Mouse (Mus musculus): Measurements from ENCODE around the gene Phkg2. TPM values are rescaled to one million over a fixed set of nuclear protein-coding genes. Genes with fewer than 3 reads are reported as not detected.

The Phkg2 gene
- polyA plus RNA-seq, 1 experiment: 53.6 TPM

DNA sequence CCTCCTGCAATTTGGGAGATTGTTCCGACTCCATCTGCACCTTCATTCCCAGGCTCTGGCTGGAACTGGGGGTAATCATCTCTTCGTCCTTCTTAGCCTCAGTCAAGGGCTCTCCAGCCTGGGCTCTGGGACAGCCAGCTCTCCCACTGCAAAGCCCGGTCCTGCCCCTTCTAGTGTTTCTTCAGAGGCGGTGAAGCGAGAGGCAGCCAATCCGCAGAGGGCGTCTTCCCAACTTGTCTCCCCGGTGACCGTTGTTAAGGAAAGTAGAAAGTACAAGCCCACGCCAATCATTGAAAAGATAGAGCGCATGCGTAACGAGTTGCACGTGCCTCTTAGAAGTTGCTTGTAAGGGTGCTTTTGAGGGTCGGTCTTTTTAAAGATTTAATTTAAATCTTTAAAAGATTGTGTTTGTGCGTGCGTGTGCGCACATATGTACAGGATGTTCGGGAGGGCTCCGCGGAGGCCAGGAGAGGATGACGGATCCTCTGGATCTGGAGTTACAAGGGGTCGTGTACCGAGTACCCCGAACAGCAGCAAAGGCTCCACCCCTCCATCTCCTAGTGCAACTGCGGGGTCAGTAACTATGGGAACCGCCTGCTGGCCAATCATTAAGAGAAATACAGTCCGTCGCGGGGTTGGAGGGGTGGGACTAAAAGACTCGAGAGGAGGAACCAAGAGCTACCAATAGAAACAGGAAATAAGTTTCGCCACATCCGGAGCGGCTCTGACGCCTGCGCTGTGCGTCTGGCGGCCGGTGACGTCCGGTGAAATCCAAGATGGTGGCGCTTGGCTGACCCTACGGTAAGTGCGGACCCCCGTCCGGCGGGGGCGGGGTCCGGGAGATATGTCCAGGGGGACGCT lies 15.1 kb downstream of the Phkg2 start, which contains the start of the genes Ccdc189 and Rnf40:
Gene Ccdc189, minus strand, starts transcription at position 585 of the 861 bp plus-strand sequence.
Gene Rnf40, plus strand, starts transcription at position 757 of the 861 bp plus-strand sequence.
- peak; percentile 99 for DNase-seq
- Histone ChIP-seq H3K4me3 (ENCODE audit: insufficient read depth, low read depth, low read length) (peak within 1 kb of the TSS; percentile 91), H3K4me1 (ENCODE audit: control insufficient read depth, insufficient read depth, low read length) (peaks cover 7% of the 10 kb centered on the region; the same call in 1 of the 2 replicates), H3K27me3 (replicated peaks; ENCODE audit: control insufficient read depth, insufficient read depth, low read length) (no peaks in the 10 kb centered on the region), H3K36me3 (ENCODE audit: control insufficient read depth, insufficient read depth, low read length) (no peaks in the 10 kb centered on the region; the same call in none of the 2 replicates), H3K27ac (ENCODE audit: insufficient read depth, low read depth, low read length) (peak within 1 kb of the TSS; percentile 73)
- TF ChIP-seq CTCF (conservative IDR thresholded peaks at IDR 0.05; ENCODE audit: insufficient read depth, insufficient read length, low read depth, low read length) (no peak), POLR2A (IDR thresholded peaks at IDR 0.05; ENCODE audit: low read depth, low read length) (peak; percentile 71)
- under 1% methylated on average over 50 of the region's 50 CpGs for WGBS

GRCm38 (mm10) chr7:127588901-127589300 lies 15.8 kb downstream of the Phkg2 start:
- peak overlapping the region; percentile 91 for H3K4me3 ChIP-seq (ENCODE audit: insufficient read depth, low read depth, low read length)
- H3K4me1 ChIP-seq (ENCODE audit: control insufficient read depth, insufficient read depth, low read length): peaks cover 7% of the 10 kb centered on the region; the same call in 1 of the 2 replicates
- TF ChIP-seq CTCF (conservative IDR thresholded peaks at IDR 0.05; ENCODE audit: insufficient read depth, insufficient read length, low read depth, low read length) (no peak), POLR2A (IDR thresholded peaks at IDR 0.05; ENCODE audit: low read depth, low read length) (no peak)
- H3K27ac ChIP-seq (ENCODE audit: insufficient read depth, low read depth, low read length): peak overlapping the region; percentile 53
- H3K27me3 ChIP-seq (replicated peaks; ENCODE audit: control insufficient read depth, insufficient read depth, low read length): no peaks in the 10 kb centered on the region
- 2% methylated on average over 29 of the region's 29 CpGs for WGBS
- no peak for DNase-seq
- H3K36me3 ChIP-seq (ENCODE audit: control insufficient read depth, insufficient read depth, low read length): peaks cover 1% of the 10 kb centered on the region

DNA sequence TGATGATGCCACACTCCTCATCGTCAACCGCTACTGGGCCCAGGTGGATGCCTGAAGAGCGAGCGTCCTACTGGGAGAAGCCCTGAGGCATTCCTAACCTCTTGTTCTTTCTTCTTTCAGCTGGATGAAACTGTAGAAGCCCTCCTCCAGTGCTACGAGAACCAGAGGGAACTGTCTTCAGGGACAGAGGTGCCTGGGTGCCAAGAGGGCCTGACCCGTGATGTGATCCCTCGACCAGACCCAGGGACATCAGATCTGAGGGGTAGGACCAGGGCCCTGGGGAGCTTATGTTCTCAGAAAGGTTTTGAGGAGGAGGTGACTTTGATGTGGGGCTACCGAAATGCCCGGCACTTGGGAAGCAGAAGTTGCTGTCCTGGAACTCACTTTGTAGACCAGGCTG lies 16.5 kb downstream of the Phkg2 start:
- Histone ChIP-seq H3K27ac (ENCODE audit: insufficient read depth, low read depth, low read length) (no peak overlapping the region), H3K4me3 (ENCODE audit: insufficient read depth, low read depth, low read length) (peak overlapping the region; percentile 91), H3K27me3 (replicated peaks; ENCODE audit: control insufficient read depth, insufficient read depth, low read length) (no peaks in the 10 kb centered on the region), H3K36me3 (ENCODE audit: control insufficient read depth, insufficient read depth, low read length) (peaks cover 1% of the 10 kb centered on the region), H3K4me1 (ENCODE audit: control insufficient read depth, insufficient read depth, low read length) (peaks cover 7% of the 10 kb centered on the region; the same call in 1 of the 2 replicates)
- DNase-seq: no peak
- no peak for TF ChIP-seq CTCF (conservative IDR thresholded peaks at IDR 0.05; ENCODE audit: insufficient read depth, insufficient read length, low read depth, low read length)
- no peak for TF ChIP-seq POLR2A (IDR thresholded peaks at IDR 0.05; ENCODE audit: low read depth, low read length)
- 75% methylated on average over 9 of the region's 9 CpGs for WGBS

GRCm38 (mm10) chr7:127591108-127591507 lies 18.0 kb downstream of the Phkg2 start:
- peaks cover 7% of the 10 kb centered on the region; the same call in 1 of the 2 replicates for H3K4me1 ChIP-seq (ENCODE audit: control insufficient read depth, insufficient read depth, low read length)
- no peaks in the 10 kb centered on the region for H3K27me3 ChIP-seq (replicated peaks; ENCODE audit: control insufficient read depth, insufficient read depth, low read length)
- DNase-seq: no peak
- no peak for TF ChIP-seq POLR2A (IDR thresholded peaks at IDR 0.05; ENCODE audit: low read depth, low read length)
- TF ChIP-seq CTCF (conservative IDR thresholded peaks at IDR 0.05; ENCODE audit: insufficient read depth, insufficient read length, low read depth, low read length): no peak
- no peak overlapping the region for H3K4me3 ChIP-seq (ENCODE audit: insufficient read depth, low read depth, low read length)
- 71% methylated on average over 10 of the region's 10 CpGs for WGBS
- no peak overlapping the region for H3K27ac ChIP-seq (ENCODE audit: insufficient read depth, low read depth, low read length)
- H3K36me3 ChIP-seq (ENCODE audit: control insufficient read depth, insufficient read depth, low read length): peaks cover 4% of the 10 kb centered on the region

- TF ChIP-seq CTCF (conservative IDR thresholded peaks at IDR 0.05; ENCODE audit: insufficient read depth, insufficient read length, low read depth, low read length) (no peak), POLR2A (IDR thresholded peaks at IDR 0.05; ENCODE audit: low read depth, low read length) (no peak)
- H3K4me1 ChIP-seq (ENCODE audit: control insufficient read depth, insufficient read depth, low read length): peaks cover 7% of the 10 kb centered on the region; the same call in 1 of the 2 replicates
- no peak overlapping the region for H3K4me3 ChIP-seq (ENCODE audit: insufficient read depth, low read depth, low read length)
- peaks cover 4% of the 10 kb centered on the region for H3K36me3 ChIP-seq (ENCODE audit: control insufficient read depth, insufficient read depth, low read length)
- DNase-seq: no peak
- WGBS: 90% methylated on average over 14 of the region's 14 CpGs
- no peaks in the 10 kb centered on the region for H3K27me3 ChIP-seq (replicated peaks; ENCODE audit: control insufficient read depth, insufficient read depth, low read length)
- no peak overlapping the region for H3K27ac ChIP-seq (ENCODE audit: insufficient read depth, low read depth, low read length)
These were observed 19.4 kb downstream of the Phkg2 start for GRCm38 (mm10) chr7:127592575-127592974.

DNA sequence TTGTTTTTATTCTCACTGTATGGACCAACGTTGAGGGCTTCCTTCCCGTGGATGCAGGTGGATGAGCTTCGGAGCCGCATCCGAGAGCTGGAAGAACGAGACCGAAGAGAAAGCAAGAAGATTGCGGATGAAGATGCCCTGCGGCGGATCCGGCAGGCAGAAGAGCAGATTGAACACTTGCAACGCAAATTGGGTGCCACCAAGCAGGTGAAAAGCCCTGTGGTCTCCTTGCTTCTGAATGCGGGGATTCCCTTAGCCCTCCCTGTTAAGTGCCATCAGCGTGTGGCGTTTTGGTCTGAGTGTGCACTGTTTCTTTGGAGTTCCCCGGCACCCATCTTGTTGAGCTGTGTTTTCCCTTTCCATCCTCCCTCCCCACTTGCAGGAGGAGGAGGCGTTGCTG lies 23.6 kb downstream of the Phkg2 start:
- TF ChIP-seq CTCF (conservative IDR thresholded peaks at IDR 0.05; ENCODE audit: insufficient read depth, insufficient read length, low read depth, low read length) (no peak), POLR2A (IDR thresholded peaks at IDR 0.05; ENCODE audit: low read depth, low read length) (no peak)
- Histone ChIP-seq H3K36me3 (ENCODE audit: control insufficient read depth, insufficient read depth, low read length) (peaks cover 8% of the 10 kb centered on the region), H3K27ac (ENCODE audit: insufficient read depth, low read depth, low read length) (no peak overlapping the region), H3K4me1 (ENCODE audit: control insufficient read depth, insufficient read depth, low read length) (no peaks in the 10 kb centered on the region), H3K4me3 (ENCODE audit: insufficient read depth, low read depth, low read length) (no peak overlapping the region), H3K27me3 (replicated peaks; ENCODE audit: control insufficient read depth, insufficient read depth, low read length) (no peaks in the 10 kb centered on the region)
- WGBS: 94% methylated on average over 17 of the region's 17 CpGs
- no peak for DNase-seq

- TF ChIP-seq POLR2A (IDR thresholded peaks at IDR 0.05; ENCODE audit: low read depth, low read length) (no peak), CTCF (conservative IDR thresholded peaks at IDR 0.05; ENCODE audit: insufficient read depth, insufficient read length, low read depth, low read length) (no peak)
- H3K4me1 ChIP-seq (ENCODE audit: control insufficient read depth, insufficient read depth, low read length): no peaks in the 10 kb centered on the region
- H3K27me3 ChIP-seq (replicated peaks; ENCODE audit: control insufficient read depth, insufficient read depth, low read length): no peaks in the 10 kb centered on the region
- 95% methylated on average over 7 of the region's 7 CpGs for WGBS
- H3K4me3 ChIP-seq (ENCODE audit: insufficient read depth, low read depth, low read length): no peak overlapping the region
- peaks cover 8% of the 10 kb centered on the region for H3K36me3 ChIP-seq (ENCODE audit: control insufficient read depth, insufficient read depth, low read length)
- no peak overlapping the region for H3K27ac ChIP-seq (ENCODE audit: insufficient read depth, low read depth, low read length)
- DNase-seq: no peak
These were observed 27.5 kb downstream of the Phkg2 start for GRCm38 (mm10) chr7:127600612-127601011.

All from kidney, adult 2 months (tissue).